Mouse (Mus musculus): ENCODE results near the gene Timp1. TPM values are rescaled to one million over a fixed set of nuclear protein-coding genes. Genes with fewer than 3 reads are reported as not detected.

Timp1 gene
- polyA plus RNA-seq, 1 experiment from 2014 or later = 26.5 TPM

- TF ChIP-seq EP300 (IDR thresholded peaks at IDR 0.05) (no peak), CTCF (IDR thresholded peaks at IDR 0.05) (no peak)
- Histone ChIP-seq H3K4me3 (ENCODE audit: low read depth, low read length) (no peak overlapping the region), H3K4me1 (ENCODE audit: insufficient read depth, low read depth, low read length) (no peaks in the 10 kb centered on the region), H3K9ac (replicated peaks; ENCODE audit: low read depth) (no peak overlapping the region), H3K4me2 (replicated peaks; ENCODE audit: low read depth, low read length) (no peak overlapping the region), H3K27ac (ENCODE audit: low read length) (no peak overlapping the region), H3K9me3 (ENCODE audit: low read length) (no peaks in the 10 kb centered on the region), H3K36me3 (ENCODE audit: insufficient read depth, low read length) (no peaks in the 10 kb centered on the region), H3K27me3 (replicated peaks; ENCODE audit: insufficient read depth, low read length) (no peaks in the 10 kb centered on the region)
- ATAC-seq (peak; percentile 11; the same call in 1 of the 2 replicates), DNase-seq (ENCODE audit: low spot score) (no peak)
- 37% methylated on average over 5 of the region's 5 CpGs for WGBS
Observed at GRCm38 (mm10) chrX:20861453-20862104, 8.4 kb upstream of the Timp1 start.

GRCm38 (mm10) chrX:20862105-20863065 lies 7.6 kb upstream of the Timp1 start:
- 24% methylated on average over 24 of the region's 29 CpGs for WGBS
- H3K27ac ChIP-seq (ENCODE audit: low read length) = no peak overlapping the region
- no peaks in the 10 kb centered on the region for H3K27me3 ChIP-seq (replicated peaks; ENCODE audit: insufficient read depth, low read length)
- 0 out of 2 replicates have a peak overlapping the region, but pooled peaks have one; percentile 5 for H3K4me2 ChIP-seq (replicated peaks; ENCODE audit: low read depth, low read length)
- no peaks in the 10 kb centered on the region for H3K4me1 ChIP-seq (ENCODE audit: insufficient read depth, low read depth, low read length)
- H3K4me3 ChIP-seq (ENCODE audit: low read depth, low read length) = no peak overlapping the region
- no peaks in the 10 kb centered on the region for H3K36me3 ChIP-seq (ENCODE audit: insufficient read depth, low read length)
- no peaks in the 10 kb centered on the region for H3K9me3 ChIP-seq (ENCODE audit: low read length)
- no peak overlapping the region for H3K9ac ChIP-seq (replicated peaks; ENCODE audit: low read depth)
- ATAC-seq = peak; percentile 38
- TF ChIP-seq CTCF (IDR thresholded peaks at IDR 0.05) = no peak
- no peak for TF ChIP-seq EP300 (IDR thresholded peaks at IDR 0.05)
- no peak for DNase-seq (ENCODE audit: low spot score)

GRCm38 (mm10) chrX:20863161-20864101 lies 6.5 kb upstream of the Timp1 start:
- Histone ChIP-seq H3K4me1 (ENCODE audit: insufficient read depth, low read depth, low read length) (no peaks in the 10 kb centered on the region), H3K27ac (ENCODE audit: low read length) (no peak overlapping the region), H3K36me3 (ENCODE audit: insufficient read depth, low read length) (no peaks in the 10 kb centered on the region), H3K9me3 (ENCODE audit: low read length) (no peaks in the 10 kb centered on the region), H3K4me3 (ENCODE audit: low read depth, low read length) (no peak overlapping the region), H3K4me2 (replicated peaks; ENCODE audit: low read depth, low read length) (no peak overlapping the region), H3K9ac (replicated peaks; ENCODE audit: low read depth) (no peak overlapping the region), H3K27me3 (replicated peaks; ENCODE audit: insufficient read depth, low read length) (no peaks in the 10 kb centered on the region)
- TF ChIP-seq CTCF (IDR thresholded peaks at IDR 0.05) (no peak), EP300 (IDR thresholded peaks at IDR 0.05) (no peak)
- DNase-seq (ENCODE audit: low spot score) (no peak), ATAC-seq (peak; percentile 18; the same call in 1 of the 2 replicates)
- WGBS = 69% methylated on average over 9 of the region's 9 CpGs

- no peak for TF ChIP-seq EP300 (IDR thresholded peaks at IDR 0.05)
- no peak for TF ChIP-seq CTCF (IDR thresholded peaks at IDR 0.05)
- no peaks in the 10 kb centered on the region for H3K27me3 ChIP-seq (replicated peaks; ENCODE audit: insufficient read depth, low read length)
- no peak overlapping the region for H3K4me2 ChIP-seq (replicated peaks; ENCODE audit: low read depth, low read length)
- WGBS = 41% methylated on average over 4 of the region's 4 CpGs
- no peak overlapping the region for H3K4me3 ChIP-seq (ENCODE audit: low read depth, low read length)
- ATAC-seq (no peak), DNase-seq (ENCODE audit: low spot score) (no peak)
- H3K9ac ChIP-seq (replicated peaks; ENCODE audit: low read depth) = no peak overlapping the region
- H3K9me3 ChIP-seq (ENCODE audit: low read length) = no peaks in the 10 kb centered on the region
- no peaks in the 10 kb centered on the region for H3K36me3 ChIP-seq (ENCODE audit: insufficient read depth, low read length)
- H3K4me1 ChIP-seq (ENCODE audit: insufficient read depth, low read depth, low read length) = no peaks in the 10 kb centered on the region
- no peak overlapping the region for H3K27ac ChIP-seq (ENCODE audit: low read length)
Observed at GRCm38 (mm10) chrX:20868091-20868490, 1.9 kb upstream of the Timp1 start.

GRCm38 (mm10) chrX:20869203-20869602 lies 763 bp upstream of the Timp1 start:
- Histone ChIP-seq H3K4me1 (ENCODE audit: insufficient read depth, low read depth, low read length) (no peaks in the 10 kb centered on the region), H3K9me3 (ENCODE audit: low read length) (no peaks in the 10 kb centered on the region), H3K36me3 (ENCODE audit: insufficient read depth, low read length) (no peaks in the 10 kb centered on the region), H3K4me2 (replicated peaks; ENCODE audit: low read depth, low read length) (no peak overlapping the region), H3K27me3 (replicated peaks; ENCODE audit: insufficient read depth, low read length) (no peaks in the 10 kb centered on the region), H3K4me3 (ENCODE audit: low read depth, low read length) (no peak overlapping the region), H3K9ac (replicated peaks; ENCODE audit: low read depth) (no peak overlapping the region), H3K27ac (ENCODE audit: low read length) (no peak overlapping the region)
- TF ChIP-seq CTCF (IDR thresholded peaks at IDR 0.05) (no peak), EP300 (IDR thresholded peaks at IDR 0.05) (no peak)
- 91% methylated on average over 1 of the region's 1 CpGs for WGBS
- ATAC-seq (no peak), DNase-seq (ENCODE audit: low spot score) (no peak)

Measured in lung, postnatal 0 days (tissue).